Mouse (Mus musculus) fibroblast of lung, adult 2 months (primary cell): Measurements from ENCODE around the gene Dennd4b.
A peak's percentile ranks its signal among the peaks of the same experiment; 100 is the strongest.
"Not testable (repeated sequence)": the region's sequence is repeated elsewhere in the genome, so short reads cannot be mapped to it uniquely, and the experiment has no call there.

Experiments
- DNase-seq: peaks from one replicate; pipeline ENCODE4 v3.0.0-alpha.2; 2011; ENCODE audit warnings: low read depth

Dennd4b gene

GRCm38 (mm10) chr3:90265034-90265931 is at the start of gene Dennd4b:
Gene Dennd4b (plus strand): TSS chr3:90265185.
- DNase-seq, result peak; percentile 52

GRCm38 (mm10) chr3:90215825-90216380 is 49.1 kb upstream of the Dennd4b start:
- no peak for DNase-seq

- DNase-seq, result peak; percentile 49
Measured at GRCm38 (mm10) chr3:90220088-90220487, 44.9 kb upstream of the Dennd4b start.

GRCm38 (mm10) chr3:90220531-90220951 is 44.4 kb upstream of the Dennd4b start:
- DNase-seq, result peak; percentile 48

GRCm38 (mm10) chr3:90221123-90221522 is 43.9 kb upstream of the Dennd4b start:
- no peak for DNase-seq

- no peak for DNase-seq
Measured at GRCm38 (mm10) chr3:90222455-90222854, 42.5 kb upstream of the Dennd4b start.

GRCm38 (mm10) chr3:90222941-90223340 is 42.0 kb upstream of the Dennd4b start:
- no peak for DNase-seq

GRCm38 (mm10) chr3:90224331-90224730 is 40.7 kb upstream of the Dennd4b start:
- DNase-seq, result no peak

- no peak for DNase-seq
Measured at GRCm38 (mm10) chr3:90231075-90231474, 33.9 kb upstream of the Dennd4b start.

- peak; percentile 87 for DNase-seq
Measured at GRCm38 (mm10) chr3:90231507-90232333, 33.3 kb upstream of the Dennd4b start, which contains the start of gene Jtb. Gene Jtb (plus strand): TSS chr3:90231597.

- no peak for DNase-seq
Measured at GRCm38 (mm10) chr3:90241251-90241650, 23.7 kb upstream of the Dennd4b start.

GRCm38 (mm10) chr3:90241669-90242358 is 23.2 kb upstream of the Dennd4b start:
- no peak for DNase-seq

- no peak for DNase-seq
Measured at GRCm38 (mm10) chr3:90242984-90243775, 21.8 kb upstream of the Dennd4b start, which contains the start of gene Creb3l4. Gene Creb3l4 (minus strand): TSS chr3:90243512.

- no peak for DNase-seq
Measured at GRCm38 (mm10) chr3:90245406-90245805, 19.6 kb upstream of the Dennd4b start.

- DNase-seq, result no peak
Measured at GRCm38 (mm10) chr3:90247630-90247959, 17.4 kb upstream of the Dennd4b start.

- peak; percentile 90 for DNase-seq
Measured at GRCm38 (mm10) chr3:90247960-90248745, 16.8 kb upstream of the Dennd4b start, which contains the start of gene Slc39a1. Gene Slc39a1 (plus strand): TSS chr3:90248172.

- peak; percentile 51 for DNase-seq
Measured at GRCm38 (mm10) chr3:90248746-90249100, 16.3 kb upstream of the Dennd4b start.

- peak; percentile 54 for DNase-seq
Measured at GRCm38 (mm10) chr3:90250791-90251190, 14.2 kb upstream of the Dennd4b start.

GRCm38 (mm10) chr3:90251731-90252226 is 13.2 kb upstream of the Dennd4b start:
- not testable (repeated sequence) for DNase-seq

- not testable (repeated sequence) for DNase-seq
Measured at GRCm38 (mm10) chr3:90252659-90253058, 12.3 kb upstream of the Dennd4b start.
